Mouse (Mus musculus): Measurements from ENCODE around the gene Olfr485. TPM values are rescaled to one million over a fixed set of nuclear protein-coding genes. Genes with fewer than 3 reads are reported as not detected.
"Not testable (repeated sequence)": the region's sequence is repeated elsewhere in the genome, so short reads cannot be mapped to it uniquely, and the experiment has no call there.

Gene Olfr485
- polyA plus RNA-seq (2012; fragmentation: generic; extraction: Trizol) = not detected

DNA sequence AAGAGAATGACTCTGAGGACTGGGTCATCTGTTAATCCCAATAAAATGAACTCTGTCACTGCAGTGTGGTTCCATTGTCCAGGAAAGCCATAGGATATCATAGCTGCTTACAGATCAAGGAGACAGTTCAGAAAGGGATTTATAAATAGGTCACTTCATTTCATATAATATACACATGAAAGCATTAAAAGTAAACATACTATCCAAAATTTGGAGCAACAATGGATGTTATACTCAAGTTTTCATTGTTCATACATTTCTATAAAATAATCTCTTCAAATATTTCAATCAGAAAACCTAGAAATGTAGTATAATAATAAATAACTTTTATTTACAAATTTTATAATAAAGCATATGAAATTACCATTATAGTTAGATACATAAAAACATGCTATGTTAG lies at the start of gene Olfr485:
TSS of gene Olfr485 (minus strand) at position 101 of the 400 bp plus-strand sequence.
- TF ChIP-seq MAX (IDR thresholded peaks at IDR 0.05; ENCODE audit: low read depth) (no peak), USF1 (IDR thresholded peaks at IDR 0.05; ENCODE audit: low read depth) (no peak), POLR2A (IDR thresholded peaks at IDR 0.05; ENCODE audit: insufficient read length, low read depth) (no peak)
- Histone ChIP-seq H3K36me3 (ENCODE audit: control insufficient read depth, insufficient read depth) (no peaks in the 10 kb centered on the region), H3ac (ENCODE audit: control insufficient read depth, insufficient read length) (no peak within 1 kb of the TSS), H3K27me3 (ENCODE audit: control insufficient read depth, insufficient read depth, insufficient read length) (no peaks in the 10 kb centered on the region), H3K79me2 (ENCODE audit: control insufficient read depth, insufficient read depth) (no peaks in the 10 kb centered on the region), H3K4me3 (no peak within 1 kb of the TSS), H3K4me2 (ENCODE audit: low read depth) (no peak within 1 kb of the TSS)

DNA sequence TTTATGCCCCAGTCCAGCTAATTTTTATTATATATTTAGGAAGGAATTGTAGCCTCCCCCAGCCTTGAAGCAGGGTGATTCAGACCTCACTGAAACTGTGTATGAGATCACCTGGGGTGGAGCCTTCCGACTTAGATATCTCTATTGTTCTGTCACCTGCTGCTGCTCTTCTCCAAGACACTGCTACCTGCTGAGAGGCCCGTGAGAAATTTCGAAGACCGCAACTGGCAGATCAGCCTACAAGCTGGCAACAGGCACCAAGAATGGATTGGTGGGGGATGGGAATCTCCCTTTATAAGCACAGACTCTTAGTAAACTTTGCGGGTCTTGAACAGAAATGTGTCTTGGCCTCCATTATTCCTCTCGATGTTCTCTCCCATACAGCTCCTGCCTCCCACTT lies 37.3 kb upstream of the Olfr485 start:
- H3K4me3 ChIP-seq = no peak overlapping the region
- no peaks in the 10 kb centered on the region for H3K27me3 ChIP-seq (ENCODE audit: control insufficient read depth, insufficient read depth, insufficient read length)
- H3K36me3 ChIP-seq (ENCODE audit: control insufficient read depth, insufficient read depth) = no peaks in the 10 kb centered on the region
- TF ChIP-seq CEBPB (IDR thresholded peaks at IDR 0.05; ENCODE audit: insufficient read depth, poor library complexity, severe bottlenecking) (no peak), SRF (IDR thresholded peaks at IDR 0.05; ENCODE audit: control insufficient read depth, insufficient read length, low read depth) (no peak), E2F4 (IDR thresholded peaks at IDR 0.05; ENCODE audit: insufficient read depth) (no peak)
- no peak overlapping the region for H3ac ChIP-seq (ENCODE audit: control insufficient read depth, insufficient read length)
- no peaks in the 10 kb centered on the region for H3K79me2 ChIP-seq (ENCODE audit: control insufficient read depth, insufficient read depth)
- no peak overlapping the region for H3K4me2 ChIP-seq (ENCODE audit: low read depth)

DNA sequence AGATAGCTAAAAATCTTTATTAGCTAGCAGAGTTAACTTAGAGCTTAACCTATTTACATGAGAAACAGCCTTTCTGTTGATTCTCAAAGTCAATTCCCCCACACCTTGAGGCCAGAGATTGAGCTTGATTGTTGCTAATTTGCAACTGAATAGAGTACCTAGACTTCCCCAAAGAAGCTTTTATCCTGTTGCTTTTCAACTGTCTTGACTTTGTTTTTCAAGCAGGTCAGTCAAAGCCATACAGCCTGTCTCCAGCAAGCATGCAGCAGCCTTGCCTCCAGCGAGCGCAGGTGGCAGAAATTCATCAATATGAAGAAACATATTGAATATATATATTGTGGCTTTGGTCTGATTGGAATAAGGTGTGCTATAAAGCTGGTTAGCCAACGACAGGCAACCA lies 36.7 kb upstream of the Olfr485 start:
- H3K27me3 ChIP-seq (ENCODE audit: control insufficient read depth, insufficient read depth, insufficient read length); H3K79me2 ChIP-seq (ENCODE audit: control insufficient read depth, insufficient read depth); H3K4me2 ChIP-seq (ENCODE audit: low read depth); H3K36me3 ChIP-seq (ENCODE audit: control insufficient read depth, insufficient read depth); H3ac ChIP-seq (ENCODE audit: control insufficient read depth, insufficient read length); H3K4me3 ChIP-seq: not testable (repeated sequence)

DNA sequence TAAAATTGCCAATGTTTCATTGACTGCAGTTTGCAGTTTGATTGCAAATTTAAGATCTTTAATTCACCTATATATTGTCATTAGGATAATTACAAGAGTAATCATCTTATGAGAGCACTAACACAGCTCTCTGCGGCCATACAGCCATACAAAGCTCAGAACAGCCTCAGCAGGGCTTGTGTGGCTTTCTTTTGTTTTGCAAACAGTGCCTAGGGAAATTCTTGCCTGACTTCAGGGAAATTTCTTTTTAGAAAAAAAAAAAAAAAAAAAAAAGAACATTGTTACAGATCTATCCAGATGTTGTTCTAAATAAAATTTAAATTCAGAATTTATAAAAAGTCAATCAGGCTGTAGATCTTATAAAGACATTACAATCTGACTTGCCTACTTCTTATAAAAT lies 33.0 kb upstream of the Olfr485 start:
- H3K4me3 ChIP-seq; H3K36me3 ChIP-seq (ENCODE audit: control insufficient read depth, insufficient read depth); H3K4me2 ChIP-seq (ENCODE audit: low read depth); H3ac ChIP-seq (ENCODE audit: control insufficient read depth, insufficient read length); H3K79me2 ChIP-seq (ENCODE audit: control insufficient read depth, insufficient read depth); H3K27me3 ChIP-seq (ENCODE audit: control insufficient read depth, insufficient read depth, insufficient read length): not testable (repeated sequence)

DNA sequence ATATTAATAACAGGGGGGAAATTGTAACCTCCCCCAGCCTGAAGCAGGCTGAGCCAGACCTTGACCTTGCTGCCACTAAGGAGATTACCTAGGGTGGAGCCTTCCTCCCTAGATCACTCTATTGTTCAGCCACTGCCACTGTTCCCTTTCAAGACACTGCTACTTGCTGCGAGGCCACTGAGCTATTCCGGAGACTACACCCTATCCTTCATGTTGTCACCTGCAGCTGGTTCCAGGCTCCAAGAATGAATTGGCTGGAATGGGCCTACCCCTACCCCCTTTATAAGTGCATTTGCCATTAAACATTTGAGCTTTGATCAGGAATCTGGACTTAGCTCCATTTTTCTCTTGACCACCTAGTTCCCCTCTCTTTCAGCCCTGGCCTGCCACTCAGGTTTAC lies 31.5 kb upstream of the Olfr485 start:
- not testable (repeated sequence) for H3K36me3 ChIP-seq (ENCODE audit: control insufficient read depth, insufficient read depth); H3K79me2 ChIP-seq (ENCODE audit: control insufficient read depth, insufficient read depth); H3ac ChIP-seq (ENCODE audit: control insufficient read depth, insufficient read length); H3K4me2 ChIP-seq (ENCODE audit: low read depth); H3K4me3 ChIP-seq; H3K27me3 ChIP-seq (ENCODE audit: control insufficient read depth, insufficient read depth, insufficient read length)

DNA sequence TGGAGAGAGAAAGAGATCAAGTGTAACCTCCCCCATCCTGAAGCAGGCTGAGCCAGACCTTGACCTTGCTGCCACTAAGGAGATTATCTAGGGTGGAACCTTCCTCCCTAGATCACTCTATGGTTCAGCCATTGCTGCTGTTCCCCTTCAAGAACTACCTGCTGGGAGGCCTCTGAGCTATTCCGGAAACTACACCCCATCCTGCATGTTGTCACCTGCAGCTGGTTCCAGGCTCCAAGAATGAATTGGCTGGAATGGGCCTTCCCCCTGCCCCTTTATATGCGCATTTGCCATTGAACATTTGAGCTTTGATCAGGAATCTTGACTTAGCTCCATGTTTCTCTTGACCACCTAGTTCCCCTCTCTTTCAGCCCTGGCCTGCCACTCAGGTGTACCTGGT lies 25.6 kb upstream of the Olfr485 start:
- not testable (repeated sequence) for H3K4me3 ChIP-seq; H3K36me3 ChIP-seq (ENCODE audit: control insufficient read depth, insufficient read depth); H3K4me2 ChIP-seq (ENCODE audit: low read depth); H3K79me2 ChIP-seq (ENCODE audit: control insufficient read depth, insufficient read depth); H3ac ChIP-seq (ENCODE audit: control insufficient read depth, insufficient read length); H3K27me3 ChIP-seq (ENCODE audit: control insufficient read depth, insufficient read depth, insufficient read length)

DNA sequence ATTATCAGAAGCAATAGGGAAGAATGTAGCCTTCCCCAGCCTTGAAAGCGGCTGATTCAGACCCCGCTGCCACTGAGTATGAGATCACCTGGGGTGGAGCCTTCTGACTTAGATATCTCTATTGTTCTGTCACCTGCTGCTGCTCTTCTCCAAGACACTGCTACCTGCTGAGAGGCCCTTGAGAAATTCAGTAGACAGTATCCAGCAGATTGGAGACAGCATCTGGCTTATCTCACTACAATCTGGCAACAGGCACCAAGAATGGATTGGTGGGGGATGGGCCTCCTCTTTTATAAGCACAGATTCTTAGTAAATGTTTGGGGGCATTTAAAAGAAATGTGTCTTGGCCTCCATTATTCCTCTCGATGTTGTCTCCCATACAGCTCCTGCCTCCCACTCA lies 24.7 kb upstream of the Olfr485 start:
- not testable (repeated sequence) for H3K4me3 ChIP-seq; H3K79me2 ChIP-seq (ENCODE audit: control insufficient read depth, insufficient read depth); H3K4me2 ChIP-seq (ENCODE audit: low read depth); H3K36me3 ChIP-seq (ENCODE audit: control insufficient read depth, insufficient read depth); H3K27me3 ChIP-seq (ENCODE audit: control insufficient read depth, insufficient read depth, insufficient read length); H3ac ChIP-seq (ENCODE audit: control insufficient read depth, insufficient read length)

DNA sequence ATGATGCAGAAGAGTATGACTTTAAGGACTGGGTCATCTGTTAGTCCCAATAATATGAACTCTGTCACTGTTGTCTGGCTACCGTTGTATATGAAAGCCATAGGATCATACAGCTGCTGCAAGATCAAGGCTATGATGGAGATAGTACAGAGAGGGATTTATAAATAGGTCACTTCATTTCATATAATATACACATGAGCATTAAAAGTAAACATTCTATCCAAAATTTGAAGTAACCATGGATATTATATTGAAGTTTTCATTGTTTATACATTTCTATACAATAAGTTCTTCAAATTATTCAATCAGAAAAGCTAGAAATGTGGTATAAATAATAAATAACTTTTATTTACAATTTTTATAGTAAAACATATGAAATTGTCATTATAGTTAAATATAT lies 13.0 kb upstream of the Olfr485 start, which contains the start of gene Olfr486:
TSS of gene Olfr486 (minus strand) at position 101 of the 400 bp plus-strand sequence.
- H3K27me3 ChIP-seq (ENCODE audit: control insufficient read depth, insufficient read depth, insufficient read length); H3ac ChIP-seq (ENCODE audit: control insufficient read depth, insufficient read length); H3K79me2 ChIP-seq (ENCODE audit: control insufficient read depth, insufficient read depth); H3K36me3 ChIP-seq (ENCODE audit: control insufficient read depth, insufficient read depth); H3K4me2 ChIP-seq (ENCODE audit: low read depth); H3K4me3 ChIP-seq: not testable (repeated sequence)

DNA sequence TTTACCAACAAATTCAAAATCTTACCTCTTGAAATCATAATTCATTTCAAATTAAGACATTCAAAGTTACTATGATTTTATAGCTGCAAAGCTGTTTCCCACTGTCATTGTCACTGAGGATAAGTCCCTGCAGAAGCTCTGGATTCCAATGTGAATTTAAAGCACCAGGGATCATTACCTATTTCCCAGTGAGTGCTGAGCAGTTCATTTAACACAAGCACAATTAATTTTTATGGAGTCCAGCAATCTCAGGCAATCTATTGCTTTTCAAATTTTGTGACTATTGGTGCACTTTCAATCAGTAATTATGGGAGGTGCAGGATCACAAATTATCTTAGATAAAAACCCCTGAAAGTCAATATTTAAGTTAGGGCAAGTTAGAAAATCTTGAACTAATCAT lies 32.3 kb downstream of the Olfr485 start, which contains the start of gene Olfr484:
TSS of gene Olfr484 (minus strand) at position 101 of the 400 bp plus-strand sequence.
- no peaks in the 10 kb centered on the region for H3K36me3 ChIP-seq (ENCODE audit: control insufficient read depth, insufficient read depth)
- no peak within 1 kb of the TSS for H3ac ChIP-seq (ENCODE audit: control insufficient read depth, insufficient read length)
- TF ChIP-seq E2F4 (IDR thresholded peaks at IDR 0.05; ENCODE audit: insufficient read depth) (no peak), POLR2AphosphoS2 (IDR thresholded peaks at IDR 0.05; ENCODE audit: insufficient read length, low read depth) (no peak), CEBPB (IDR thresholded peaks at IDR 0.05; ENCODE audit: insufficient read depth, poor library complexity, severe bottlenecking) (no peak), MAX (IDR thresholded peaks at IDR 0.05; ENCODE audit: low read depth) (no peak), SRF (IDR thresholded peaks at IDR 0.05; ENCODE audit: control insufficient read depth, insufficient read length, low read depth) (no peak), MYOD1 (IDR thresholded peaks at IDR 0.05; ENCODE audit: control insufficient read depth in 1 of 3, insufficient read length in 2 of 3, low read depth in 2 of 3) (no peak), REST (IDR thresholded peaks at IDR 0.05; ENCODE audit: insufficient read depth, insufficient read length) (no peak), MYOG (IDR thresholded peaks at IDR 0.05; ENCODE audit: control insufficient read depth in 1 of 3, insufficient read depth in 1 of 3, insufficient read length in 2 of 3, low read depth in 2 of 3) (no peak), USF1 (IDR thresholded peaks at IDR 0.05; ENCODE audit: low read depth) (no peak), POLR2A (IDR thresholded peaks at IDR 0.05; ENCODE audit: insufficient read length, low read depth) (no peak), TCF3 (IDR thresholded peaks at IDR 0.05; ENCODE audit: insufficient read length, low read depth) (no peak)
- H3K4me3 ChIP-seq = no peak within 1 kb of the TSS
- no peak within 1 kb of the TSS for H3K4me2 ChIP-seq (ENCODE audit: low read depth)
- no peaks in the 10 kb centered on the region for H3K27me3 ChIP-seq (ENCODE audit: control insufficient read depth, insufficient read depth, insufficient read length)
- H3K79me2 ChIP-seq (ENCODE audit: control insufficient read depth, insufficient read depth) = no peaks in the 10 kb centered on the region

Data from myocyte (in vitro differentiated cells).